Mouse (Mus musculus): ENCODE data around the gene Dnajc14.

GRCm38 (mm10) chr10:128866042-128866441 is 62.2 kb downstream of the Dnajc14 start:
- TF ChIP-seq POLR2A (IDR thresholded peaks at IDR 0.05; ENCODE audit: insufficient read depth, low read depth, low read length) (no peak), CTCF (IDR thresholded peaks at IDR 0.05; ENCODE audit: insufficient read depth, low read depth, low read length) (no peak)

All from olfactory bulb, adult 2 months (tissue).